Mouse (Mus musculus): Measurements from ENCODE around the gene Btnl2.

GRCm38 (mm10) chr17:34309683-34310385, 44.8 kb upstream of the Btnl2 start:
- no peak for TF ChIP-seq POLR2A (IDR thresholded peaks at IDR 0.05; ENCODE audit: low read depth, low read length)
- TF ChIP-seq ZKSCAN1 (IDR thresholded peaks at IDR 0.05; ENCODE audit: borderline replicate concordance, low read depth, low read length), result no peak
- no peak for TF ChIP-seq CTCF (conservative IDR thresholded peaks at IDR 0.05 in 1 of 2, IDR thresholded peaks at IDR 0.05 in 1 of 2; ENCODE audit: low read depth in 2 of 2, low read length in 2 of 2)
- TF ChIP-seq NRF1 (IDR thresholded peaks at IDR 0.05; ENCODE audit: low read depth, low read length), result peak; percentile 55
- no peak for TF ChIP-seq MAX (IDR thresholded peaks at IDR 0.05; ENCODE audit: low read length)
- TF ChIP-seq E2F4 (IDR thresholded peaks at IDR 0.05; ENCODE audit: insufficient replicate concordance, low read depth, low read length), result no peak
